Mouse (Mus musculus): Measurements from ENCODE around the gene Dnajb14.

GRCm38 (mm10) chr3:137880109-137880748, 12.8 kb downstream of the Dnajb14 start:
- TF ChIP-seq POLR2A (IDR thresholded peaks at IDR 0.05; ENCODE audit: insufficient read length, low read depth) (no peak), MAX (IDR thresholded peaks at IDR 0.05; ENCODE audit: low read depth) (no peak), E2F4 (IDR thresholded peaks at IDR 0.05; ENCODE audit: insufficient read depth) (no peak), REST (IDR thresholded peaks at IDR 0.05; ENCODE audit: insufficient read depth, insufficient read length) (no peak), MYOD1 (IDR thresholded peaks at IDR 0.05; ENCODE audit: control insufficient read depth in 1 of 3, insufficient read length in 2 of 3, low read depth in 2 of 3) (no peak), USF1 (IDR thresholded peaks at IDR 0.05; ENCODE audit: low read depth) (no peak), TCF3 (IDR thresholded peaks at IDR 0.05; ENCODE audit: insufficient read length, low read depth) (no peak), TCF12 (IDR thresholded peaks at IDR 0.05; ENCODE audit: insufficient read depth, poor library complexity, severe bottlenecking) (no peak), CEBPB (IDR thresholded peaks at IDR 0.05; ENCODE audit: insufficient read depth, poor library complexity, severe bottlenecking) (peak; percentile 66), POLR2AphosphoS2 (IDR thresholded peaks at IDR 0.05; ENCODE audit: insufficient read length, low read depth) (no peak), MYOG (IDR thresholded peaks at IDR 0.05; ENCODE audit: control insufficient read depth in 1 of 3, insufficient read depth in 1 of 3, insufficient read length in 2 of 3, low read depth in 2 of 3) (no peak), SRF (IDR thresholded peaks at IDR 0.05; ENCODE audit: control insufficient read depth, insufficient read length, low read depth) (no peak)

All from myocyte (in vitro differentiated cells).